Mouse (Mus musculus) left cerebral cortex, postnatal 10 days (tissue): ENCODE results near the gene Rps2. TPM values are rescaled to one million over a fixed set of nuclear protein-coding genes. Genes with fewer than 3 reads are reported as not detected.
"Not testable (repeated sequence)": the region's sequence is repeated elsewhere in the genome, so short reads cannot be mapped to it uniquely, and the experiment has no call there.

ENCODE experiments used
- DNase-seq, 2 experiments: peaks; one replicate each; pipeline ENCODE4 v3.0.0; 2021 to 2022; ENCODE audit warnings: low spot score in 2 of 2, mixed read lengths in 1 of 2; ENCODE audit errors: extremely low spot score in 1 of 2
- intact Hi-C: fragments of 180-260 bp; cut with DNase I; formaldehyde crosslinking; loops from one replicate; pipeline ENCODE4 v1.15.1; 2025
- total RNA-seq, 2 experiments: library from RNA; stranded (reverse); gene quantifications; 2 replicates each; pipeline ENCODE4 v1.2.3; 2021

The Rps2 gene
- total RNA-seq, 2 experiments from 2014 or later: 575 to 607 TPM

- no peak for DNase-seq
- intact Hi-C loops: no loop called here
These were observed 19.2 kb upstream of the Rps2 start for GRCm38 (mm10) chr17:24698715-24699114.

- DNase-seq: no peak
- intact Hi-C loops: no loop called here
These were observed 18.4 kb upstream of the Rps2 start for GRCm38 (mm10) chr17:24699473-24699872.

- DNase-seq: no peak
- intact Hi-C loops: no loop called here
These were observed 16.7 kb upstream of the Rps2 start for GRCm38 (mm10) chr17:24701251-24701650.

- intact Hi-C loops: no loop called here
These were observed 12.1 kb upstream of the Rps2 start for GRCm38 (mm10) chr17:24705821-24706220.

GRCm38 (mm10) chr17:24706982-24707800 lies 10.7 kb upstream of the Rps2 start, which contains the start of gene Tbl3:
TSS of gene Tbl3 (minus strand) at chr17:24707660.
- peak; percentile 94 to 96 for DNase-seq
- intact Hi-C loops: no loop called here

More at GRCm38 (mm10) chr17:24705821-24706220, 12.1 kb upstream of the Rps2 start:
- DNase-seq: no peak

- DNase-seq: no peak
- intact Hi-C loops: no loop called here
These were observed 10.0 kb upstream of the Rps2 start for GRCm38 (mm10) chr17:24707801-24708425.

- intact Hi-C loops: no loop called here
- DNase-seq: no peak
These were observed 9.3 kb upstream of the Rps2 start for GRCm38 (mm10) chr17:24708646-24709045.

GRCm38 (mm10) chr17:24715556-24715955 lies 2.4 kb upstream of the Rps2 start:
- DNase-seq: no peak
- intact Hi-C loops: no loop called here

GRCm38 (mm10) chr17:24716166-24716682 lies 1.7 kb upstream of the Rps2 start:
- no peak for DNase-seq
- intact Hi-C loops: no loop called here

- DNase-seq, intact Hi-C loops: not testable (repeated sequence)
These were observed 1.0 kb downstream of the Rps2 start for GRCm38 (mm10) chr17:24718938-24719337.

GRCm38 (mm10) chr17:24719494-24720222 lies 1.7 kb downstream of the Rps2 start:
- intact Hi-C loops: no loop called here
- peak; percentile 99 to 100 for DNase-seq

- DNase-seq, intact Hi-C loops: not testable (repeated sequence)
These were observed 2.7 kb downstream of the Rps2 start for GRCm38 (mm10) chr17:24720616-24721015.

GRCm38 (mm10) chr17:24721383-24721955 lies 3.6 kb downstream of the Rps2 start:
- intact Hi-C loops, DNase-seq: not testable (repeated sequence)

GRCm38 (mm10) chr17:24722220-24722924 lies 4.5 kb downstream of the Rps2 start:
- intact Hi-C loops: no loop called here
- no peak for DNase-seq

- no peak for DNase-seq
- intact Hi-C loops: no loop called here
These were observed 5.4 kb downstream of the Rps2 start for GRCm38 (mm10) chr17:24723122-24723880.

GRCm38 (mm10) chr17:24723881-24724180 lies 5.9 kb downstream of the Rps2 start:
- DNase-seq: no peak
- intact Hi-C loops: no loop called here

- peak; percentile 94 to 96 for DNase-seq
- intact Hi-C loops: no loop called here
These were observed 6.3 kb downstream of the Rps2 start, which contains the start of gene Ndufb10 for GRCm38 (mm10) chr17:24724184-24724583. TSS of gene Ndufb10 (minus strand) at chr17:24724478.
